Mouse (Mus musculus) thymus, adult 2 months (tissue): Measurements from ENCODE around the gene Lima1.

Source experiments
- CTCF ChIP-seq: fragments of 200-500 bp; IDR thresholded peaks from 2 replicates; pipeline ENCODE4 v1.5.1; 2012; ENCODE audit warnings: mild to moderate bottlenecking, control low read depth, low read length, moderate library complexity, borderline replicate concordance; ENCODE audit not compliant: control insufficient read depth, poor library complexity, insufficient read depth; ENCODE audit errors: extremely low read depth
- POLR2A ChIP-seq: fragments of 200-500 bp; IDR thresholded peaks from 2 replicates; pipeline ENCODE4 v1.6.1; 2012; ENCODE audit warnings: mild to moderate bottlenecking, low read length, control low read depth, moderate library complexity; ENCODE audit not compliant: control insufficient read depth, poor library complexity, insufficient read depth; ENCODE audit errors: extremely low read depth

- TF ChIP-seq POLR2A (no peak), CTCF (no peak)
These were observed 42.0 kb upstream of the Lima1 start for GRCm38 (mm10) chr15:99917264-99917663.
